Mouse (Mus musculus) C2C12 (cell line): ENCODE measurements around the gene Megf8.

ENCODE experiments used
- CEBPB ChIP-seq: IDR thresholded peaks from one replicate; pipeline ENCODE4 v1.6.1; 2011; ENCODE audit warnings: low read depth, mild to moderate bottlenecking, control low read depth, moderate library complexity
- CTCF ChIP-seq: IDR thresholded peaks from one replicate; pipeline ENCODE4 v1.5.1; 2011; ENCODE audit not compliant: control insufficient read depth, insufficient read depth, insufficient read length
- MAX ChIP-seq: IDR thresholded peaks from one replicate; pipeline ENCODE4 v1.6.1; 2011; ENCODE audit warnings: mild to moderate bottlenecking, control low read depth
- MYOG ChIP-seq: IDR thresholded peaks from one replicate; pipeline ENCODE4 v1.6.1; 2011; ENCODE audit not compliant: control insufficient read depth, insufficient read length; ENCODE audit errors: extremely low read depth

- TF ChIP-seq CTCF (peak; percentile 13), CEBPB (no peak), MYOG (no peak), MAX (no peak)
These were observed 46.2 kb downstream of the Megf8 start for GRCm38 (mm10) chr7:25363151-25363550.
